8 mouse cellular contexts compared by ENCODE assay signal in the genomic region with DNA sequence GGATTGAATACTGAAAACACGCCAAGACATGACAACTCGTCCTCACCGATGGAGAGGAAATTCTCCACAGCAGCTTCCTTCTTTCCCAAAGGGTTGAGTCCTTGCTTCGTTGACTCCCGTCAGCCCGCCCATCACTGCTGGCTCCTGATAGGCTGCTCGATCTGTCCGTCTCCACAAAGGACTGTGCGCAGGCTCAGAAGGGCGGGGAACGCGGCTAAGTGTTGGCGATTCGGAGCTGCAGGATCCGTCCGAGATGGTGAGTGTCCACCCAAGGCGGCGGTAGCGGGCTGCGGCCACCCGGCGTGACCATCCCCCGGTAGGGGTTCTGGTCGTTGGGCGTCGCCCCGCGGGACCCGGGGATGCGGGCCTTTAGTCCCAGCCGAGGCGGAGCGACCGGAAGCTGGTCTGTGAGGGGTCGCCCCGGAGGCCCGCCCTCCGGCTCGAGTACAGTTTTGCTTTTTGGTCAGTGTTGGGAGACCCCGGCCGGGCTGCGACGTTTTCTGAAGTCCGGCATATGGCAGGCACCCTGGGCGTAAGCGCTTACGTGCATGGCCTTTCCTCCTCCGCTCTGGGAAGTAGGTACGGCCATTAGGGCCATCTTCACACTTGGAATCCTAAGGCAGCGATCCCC. TPM values are rescaled to one million over a fixed set of nuclear protein-coding genes. Genes with fewer than 3 reads are reported as not detected.
A peak's percentile ranks its signal among the peaks of the same experiment; 100 is the strongest.
DNase-seq lines count a peak whose midpoint lies in the region; ATAC-seq and TF ChIP-seq lines count a peak whose summit lies in the region.

A gene (plus strand): TSS at position 172 of the 631 bp plus-strand sequence.

- H3K9ac ChIP-seq in ES-E14 (ENCODE audit: insufficient read depth, low read depth, low read length, poor library complexity, severe bottlenecking): peak within 1 kb of the TSS; percentile 93
- H3K9ac ChIP-seq in forebrain, embryonic 15.5 days (replicated peaks): peak within 1 kb of the TSS; percentile 93

- H3K9me3 ChIP-seq in ES-E14 (ENCODE audit: control insufficient read depth, insufficient read depth, low read depth, low read length): no peaks in the 10 kb centered on the region
- no peaks in the 10 kb centered on the region for H3K9me3 ChIP-seq in forebrain, embryonic 15.5 days

- no peaks in the 10 kb centered on the region for H3K27me3 ChIP-seq in forebrain, embryonic 15.5 days

- H3K4me3 ChIP-seq in ES-E14 (ENCODE audit: insufficient read depth in 1 of 2, low read depth in 1 of 2, low read length in 2 of 2, poor library complexity in 1 of 2, severe bottlenecking in 1 of 2): peak within 1 kb of the TSS; percentile 87 to 100
- peak within 1 kb of the TSS; percentile 80 for H3K4me3 ChIP-seq in forebrain, embryonic 15.5 days
- H3K4me3 ChIP-seq in lung, adult 2 months (replicated peaks; ENCODE audit: extremely low read depth, low read depth, low read length): peak within 1 kb of the TSS; percentile 74

- H3K36me3 ChIP-seq in ES-E14 (ENCODE audit: control insufficient read depth, insufficient read depth, low read length, poor library complexity, severe bottlenecking): no peaks in the 10 kb centered on the region
- H3K36me3 ChIP-seq in forebrain, embryonic 15.5 days: peaks cover 8% of the 10 kb centered on the region; the same call in 1 of the 2 replicates

- TF ChIP-seq POLR2A in lung, adult 2 months (IDR thresholded peaks at IDR 0.05; ENCODE audit: borderline replicate concordance, extremely low read depth, low read depth, low read length): peak; percentile 92

- WGBS in forebrain, embryonic 15.5 days: under 1% methylated on average over 50 of the region's 50 CpGs
- WGBS in lung, adult 2 months: under 1% methylated on average over 50 of the region's 50 CpGs

- peak; percentile 97 for DNase-seq in ES-E14 (ENCODE audit: low read depth, low spot score)
- DNase-seq in cerebellum, adult 11-12 months: peak; percentile 97
- peak; percentile 96 for DNase-seq in heart, postnatal 25 days (ENCODE audit: low spot score)
- peak; percentile 97 to 100 for DNase-seq in layer of hippocampus, adult 18-20 months (ENCODE audit: low spot score in 2 of 2)
- DNase-seq in lung, adult 2 months: peak; percentile 100
- DNase-seq in thymus, adult 18-20 months: peak; percentile 91 to 93

- in situ Hi-C loops in ES-E14 (cut with MboI; ENCODE audit: low sequenced_read_pairs in 2 of 2, unreplicated experiment in 2 of 2): no loop called here

- peaks cover 2 to 3% of the 10 kb centered on the region in 2 experiments; a peak in 2 of 4 replicates for H3K4me1 ChIP-seq in ES-E14 (ENCODE audit: control insufficient read depth in 2 of 2, insufficient read depth in 2 of 2, low read length in 2 of 2, poor library complexity in 1 of 2)
- H3K4me1 ChIP-seq in forebrain, embryonic 15.5 days: peaks cover 28% of the 10 kb centered on the region
- peaks cover 12% of the 10 kb centered on the region for H3K4me1 ChIP-seq in lung, adult 2 months (ENCODE audit: control insufficient read depth, insufficient read depth, low read length)

- peak within 1 kb of the TSS; percentile 45 for H3K27ac ChIP-seq in ES-E14 (ENCODE audit: insufficient read depth, low read depth, low read length, poor library complexity, severe bottlenecking)
- H3K27ac ChIP-seq in forebrain, embryonic 15.5 days (replicated peaks): peak within 1 kb of the TSS; percentile 95

- TF ChIP-seq CTCF in lung, adult 2 months (IDR thresholded peaks at IDR 0.05; ENCODE audit: insufficient read depth, low read length): no peak

- ATAC-seq in forebrain, embryonic 15.5 days (replicated peaks): peak; percentile 100
- ATAC-seq in neutrophil, adult 5-6 weeks (ENCODE audit: extremely low read depth, insufficient number of reproducible peaks, low FRiP score, poor library complexity, severe bottlenecking): peak; percentile 96

- peak within 1 kb of the TSS; percentile 72 for H3K4me2 ChIP-seq in forebrain, embryonic 15.5 days (replicated peaks)

- intact Hi-C loops in heart, postnatal 25 days (cut with DNase I): loop anchor here (2.0 to 5.0 kb wide), 2 partner anchors 38 to 146 kb away; a partner anchor contains a TSS

TF ChIP-seq in ES-E14, 5 proteins besides CTCF, POLR2A, EP300 and RAD21:
- TF ChIP-seq HCFC1 (IDR thresholded peaks at IDR 0.05; ENCODE audit: borderline replicate concordance, insufficient read depth, low read length): no peak
TF ChIP-seq in ES-E14: peak in this region for 0.

RNA-seq across cellular contexts. Expression of the gene that starts here (rescaled TPM):
- total RNA-seq in ES-E14 (2012; rRNA removed): 93.0 and 139 TPM in 2 replicates
- polyA plus RNA-seq in forebrain, embryonic 15.5 days (2015; fragmentation: Nextera tagmentation; extraction: Ambion mirVana): 632 and 664 TPM in 2 replicates
- 100 to 1,000 TPM; 162 to 183 TPM for total RNA-seq in heart, postnatal 25 days (2021)
- 100 to 1,000 TPM; 299 to 308 TPM for total RNA-seq in layer of hippocampus, adult 18-20 months (2021)
- 171 and 226 TPM in 2 replicates for polyA plus RNA-seq in lung, adult 2 months (2012; rRNA removed)
- total RNA-seq in neutrophil, adult 5-6 weeks (2017): 97.1 and 97.5 TPM in 2 replicates

Comparison
In these comparisons a context has a peak if more than half of its experiments do, and no peak if none do; other contexts are left out.
1. Peak in every context shown above with its lines: DNase-seq, ATAC-seq, H3K4me3 ChIP-seq and H3K27ac ChIP-seq.